In the genomic region with DNA sequence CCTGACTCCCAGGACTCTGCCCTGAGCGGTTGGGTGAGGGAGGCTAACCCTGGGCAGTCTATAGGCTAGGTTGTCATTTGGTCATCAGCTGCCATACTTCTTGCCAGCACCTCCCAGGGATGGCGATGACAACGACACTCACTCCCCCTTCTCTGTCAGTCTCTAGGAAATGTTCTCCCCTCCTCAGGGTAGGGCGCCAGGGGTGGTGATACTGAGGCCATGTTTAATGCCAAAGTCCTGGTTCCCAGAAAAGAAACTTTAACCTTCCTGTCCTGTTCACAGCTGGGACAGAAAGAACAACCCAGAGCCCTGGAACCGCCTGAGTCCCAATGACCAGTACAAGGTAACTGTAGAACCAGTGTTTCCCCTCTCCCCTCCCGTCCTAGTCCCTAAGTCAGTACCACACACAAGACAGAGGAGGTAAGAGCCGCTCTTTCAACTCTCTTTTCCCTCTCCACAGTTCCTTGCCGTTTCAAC, we compare ENCODE assay signal across 10 mouse cellular contexts. TPM values are rescaled to one million over a fixed set of nuclear protein-coding genes. Genes with fewer than 3 reads are reported as not detected.
DNase-seq lines count a peak whose midpoint lies in the region; ATAC-seq lines count a peak whose summit lies in the region.
"Had no signal": no experiment of that assay in that cellular context is flagged by ENCODE, and none has a peak within 500 bp of the region (broad histone marks: within the 10 kb centered on the region; RNA-seq: fewer than 3 reads in every experiment).

No protein-coding gene starts in this region.

- WGBS in heart, embryonic 12.5 days: 18% methylated on average over 8 of the region's 8 CpGs
- 10% methylated on average over 8 of the region's 8 CpGs for WGBS in midbrain, embryonic 10.5 days
- WGBS in midbrain, embryonic 16.5 days: 23% methylated on average over 8 of the region's 8 CpGs
- 16% methylated on average over 8 of the region's 8 CpGs for WGBS in limb, embryonic 12.5 days
- WGBS in stomach, embryonic 15.5 days: 29% methylated on average over 8 of the region's 8 CpGs

- H3K27me3 ChIP-seq in heart, embryonic 12.5 days (replicated peaks): peaks cover 70% of the 10 kb centered on the region
- peaks cover 99% of the 10 kb centered on the region for H3K27me3 ChIP-seq in midbrain, embryonic 10.5 days (ENCODE audit: low read depth, poor library complexity, severe bottlenecking)
- H3K27me3 ChIP-seq in midbrain, embryonic 16.5 days (ENCODE audit: control insufficient read depth, insufficient read depth, low read depth, low read length): peaks cover 6% of the 10 kb centered on the region
- H3K27me3 ChIP-seq in limb, embryonic 12.5 days: peaks cover 70% of the 10 kb centered on the region
- H3K27me3 ChIP-seq in stomach, embryonic 15.5 days (replicated peaks): peaks cover 32% of the 10 kb centered on the region

- ATAC-seq in heart, embryonic 12.5 days (ENCODE audit: insufficient number of reproducible peaks, low FRiP score): no peak
- no peak for ATAC-seq in midbrain, embryonic 16.5 days
- no peak for ATAC-seq in limb, embryonic 12.5 days (ENCODE audit: insufficient number of reproducible peaks, insufficient read depth, low FRiP score, low TSS enrichment, low read depth)
- no peak for ATAC-seq in stomach, embryonic 15.5 days (ENCODE audit: insufficient read depth, low FRiP score, low read depth)
- no peak for ATAC-seq in granulocyte monocyte progenitor cell, adult 5-6 weeks (replicated peaks; ENCODE audit: poor library complexity, severe bottlenecking)

- intact Hi-C loops in heart, postnatal 10 days (cut with DNase I): no loop called here

- no peak for DNase-seq in heart, postnatal 10 days
- DNase-seq in midbrain, embryonic 10.5 days (ENCODE audit: low spot score): peak; percentile 33
- DNase-seq in left cerebral cortex, adult 8-10 months (ENCODE audit: low spot score in 2 of 2): no peak
- DNase-seq: adrenal gland, adult 8-10 months; cerebellum, postnatal 25 days had no signal

- H3K9me3 ChIP-seq in heart, embryonic 12.5 days (replicated peaks): no peaks in the 10 kb centered on the region
- peaks cover 15% of the 10 kb centered on the region; the same call in 1 of the 2 replicates for H3K9me3 ChIP-seq in midbrain, embryonic 10.5 days (replicated peaks)
- no peaks in the 10 kb centered on the region for H3K9me3 ChIP-seq in midbrain, embryonic 16.5 days (replicated peaks; ENCODE audit: control insufficient read depth, low read length, poor library complexity, severe bottlenecking)
- H3K9me3 ChIP-seq in limb, embryonic 12.5 days: no peaks in the 10 kb centered on the region
- no peaks in the 10 kb centered on the region for H3K9me3 ChIP-seq in stomach, embryonic 15.5 days

- H3K27ac ChIP-seq in heart, embryonic 12.5 days (ENCODE audit: poor library complexity, severe bottlenecking): no peak overlapping the region
- peak overlapping the region; percentile 75; the same call in 1 of the 2 replicates for H3K27ac ChIP-seq in midbrain, embryonic 10.5 days (replicated peaks)
- no peak overlapping the region for H3K27ac ChIP-seq in midbrain, embryonic 16.5 days (ENCODE audit: low read length)
- no peak overlapping the region for H3K27ac ChIP-seq in limb, embryonic 12.5 days
- peak overlapping the region; percentile 91 for H3K27ac ChIP-seq in stomach, embryonic 15.5 days

- peaks cover 35% of the 10 kb centered on the region for H3K36me3 ChIP-seq in heart, embryonic 12.5 days
- H3K36me3 ChIP-seq in midbrain, embryonic 10.5 days: peaks cover 41% of the 10 kb centered on the region
- peaks cover 4% of the 10 kb centered on the region; the same call in 1 of the 2 replicates for H3K36me3 ChIP-seq in midbrain, embryonic 16.5 days (ENCODE audit: control insufficient read depth, insufficient read depth, low read length)
- peaks cover 38% of the 10 kb centered on the region for H3K36me3 ChIP-seq in limb, embryonic 12.5 days
- peaks cover 26% of the 10 kb centered on the region for H3K36me3 ChIP-seq in stomach, embryonic 15.5 days

- H3K4me2 ChIP-seq in heart, embryonic 12.5 days: peak overlapping the region; percentile 63
- H3K4me2 ChIP-seq in midbrain, embryonic 16.5 days (ENCODE audit: low read length): no peak overlapping the region
- H3K4me2 ChIP-seq in limb, embryonic 12.5 days: peak overlapping the region; percentile 50
- H3K4me2 ChIP-seq in stomach, embryonic 15.5 days: peak overlapping the region; percentile 42

- peak overlapping the region; percentile 29 for H3K4me3 ChIP-seq in heart, embryonic 12.5 days
- peak overlapping the region; percentile 44 for H3K4me3 ChIP-seq in midbrain, embryonic 10.5 days
- H3K4me3 ChIP-seq in midbrain, embryonic 16.5 days (ENCODE audit: low read depth, low read length): no peak overlapping the region
- H3K4me3 ChIP-seq in limb, embryonic 12.5 days (replicated peaks): no peak overlapping the region
- H3K4me3 ChIP-seq in stomach, embryonic 15.5 days (replicated peaks): peak overlapping the region; percentile 30; the same call in 1 of the 2 replicates

- H3K9ac ChIP-seq in heart, embryonic 12.5 days: peak overlapping the region; percentile 54
- H3K9ac ChIP-seq in midbrain, embryonic 16.5 days (ENCODE audit: low read depth, low read length): no peak overlapping the region
- H3K9ac ChIP-seq in limb, embryonic 12.5 days (replicated peaks): 0 out of 2 replicates have a peak overlapping the region, but pooled peaks have one; percentile 28
- no peak overlapping the region for H3K9ac ChIP-seq in stomach, embryonic 15.5 days

- H3K4me1 ChIP-seq in heart, embryonic 12.5 days (replicated peaks): peaks cover 64% of the 10 kb centered on the region
- peaks cover 90% of the 10 kb centered on the region for H3K4me1 ChIP-seq in midbrain, embryonic 10.5 days
- H3K4me1 ChIP-seq in midbrain, embryonic 16.5 days (ENCODE audit: control insufficient read depth, insufficient read depth, low read length): peaks cover 41% of the 10 kb centered on the region
- H3K4me1 ChIP-seq in limb, embryonic 12.5 days (replicated peaks): peaks cover 73% of the 10 kb centered on the region
- peaks cover 71% of the 10 kb centered on the region for H3K4me1 ChIP-seq in stomach, embryonic 15.5 days

RNA-seq across cellular contexts. Expression of a gene that starts 1.3 kb away (rescaled TPM):
- 19.5 and 24.4 TPM in 2 replicates for polyA plus RNA-seq in heart, embryonic 12.5 days (2016; fragmentation: Nextera tagmentation; extraction: Ambion mirVana)
- total RNA-seq in heart, postnatal 10 days (2021): 10 to 100 TPM; 44.5 to 54.0 TPM
- 5.2 and 5.8 TPM in 2 replicates for polyA plus RNA-seq in midbrain, embryonic 10.5 days (2016; fragmentation: Nextera tagmentation; extraction: Ambion mirVana)
- polyA plus RNA-seq in midbrain, embryonic 16.5 days (2015; fragmentation: Nextera tagmentation; extraction: Ambion mirVana): 17.6 and 19.7 TPM in 2 replicates
- 0.60 and 1.6 TPM in 2 replicates for polyA plus RNA-seq in limb, embryonic 12.5 days (2016; fragmentation: Nextera tagmentation; extraction: Ambion mirVana)
- polyA plus RNA-seq in stomach, embryonic 15.5 days (2015; fragmentation: Nextera tagmentation; extraction: Ambion mirVana): 92.8 and 117 TPM in 2 replicates
- 1.2 TPM in 1 of 2 replicates, not detected in the other for total RNA-seq in granulocyte monocyte progenitor cell, adult 5-6 weeks (2014; fragmentation: Nextera tagmentation)
- not detected in 2 replicates for total RNA-seq in granulocyte monocyte progenitor cell, adult 5-6 weeks (2017)
- total RNA-seq in left cerebral cortex, adult 8-10 months (2022): 1 to 10 TPM; 3.8 to 5.2 (median 4.6) TPM

RNA-seq across cellular contexts. Expression of a gene that starts 6.2 kb away (rescaled TPM):
- polyA plus RNA-seq in heart, embryonic 12.5 days (2016; fragmentation: Nextera tagmentation; extraction: Ambion mirVana): 80.4 and 83.8 TPM in 2 replicates
- 10 to 100 TPM; 41.3 to 41.7 TPM for total RNA-seq in heart, postnatal 10 days (2021)
- 107 and 121 TPM in 2 replicates for polyA plus RNA-seq in midbrain, embryonic 10.5 days (2016; fragmentation: Nextera tagmentation; extraction: Ambion mirVana)
- 45.0 and 45.6 TPM in 2 replicates for polyA plus RNA-seq in midbrain, embryonic 16.5 days (2015; fragmentation: Nextera tagmentation; extraction: Ambion mirVana)
- 96.8 and 98.1 TPM in 2 replicates for polyA plus RNA-seq in limb, embryonic 12.5 days (2016; fragmentation: Nextera tagmentation; extraction: Ambion mirVana)
- 142 and 144 TPM in 2 replicates for polyA plus RNA-seq in stomach, embryonic 15.5 days (2015; fragmentation: Nextera tagmentation; extraction: Ambion mirVana)
- total RNA-seq in granulocyte monocyte progenitor cell, adult 5-6 weeks (2014; fragmentation: Nextera tagmentation): 126 and 187 TPM in 2 replicates
- total RNA-seq in granulocyte monocyte progenitor cell, adult 5-6 weeks (2017): 102 and 103 TPM in 2 replicates
- 10 to 100 TPM; 24.4 to 33.6 (median 25.7) TPM for total RNA-seq in left cerebral cortex, adult 8-10 months (2022)

RNA-seq across cellular contexts. Expression of a gene that starts 14.5 kb away (rescaled TPM):
- polyA plus RNA-seq in heart, embryonic 12.5 days (2016; fragmentation: Nextera tagmentation; extraction: Ambion mirVana): 0.50 and 1.1 TPM in 2 replicates
- 1 to 10 TPM; 1.1 to 1.7 TPM for total RNA-seq in heart, postnatal 10 days (2021)
- 0.52 and 0.62 TPM in 2 replicates for polyA plus RNA-seq in midbrain, embryonic 10.5 days (2016; fragmentation: Nextera tagmentation; extraction: Ambion mirVana)
- 1.3 and 2.1 TPM in 2 replicates for polyA plus RNA-seq in midbrain, embryonic 16.5 days (2015; fragmentation: Nextera tagmentation; extraction: Ambion mirVana)
- 11.5 and 11.7 TPM in 2 replicates for polyA plus RNA-seq in limb, embryonic 12.5 days (2016; fragmentation: Nextera tagmentation; extraction: Ambion mirVana)
- polyA plus RNA-seq in stomach, embryonic 15.5 days (2015; fragmentation: Nextera tagmentation; extraction: Ambion mirVana): 0.92 and 1.7 TPM in 2 replicates
- total RNA-seq in granulocyte monocyte progenitor cell, adult 5-6 weeks (2014; fragmentation: Nextera tagmentation): 0.90 TPM in 1 of 2 replicates, not detected in the other
- total RNA-seq in granulocyte monocyte progenitor cell, adult 5-6 weeks (2017): 0.13 and 0.26 TPM in 2 replicates
- 1 to 10 TPM; 2.3 to 4.5 (median 3.0) TPM for total RNA-seq in left cerebral cortex, adult 8-10 months (2022)

RNA-seq across cellular contexts. Expression of a gene that starts 18.3 kb away (rescaled TPM):
- polyA plus RNA-seq in heart, embryonic 12.5 days (2016; fragmentation: Nextera tagmentation; extraction: Ambion mirVana): 0.33 and 0.65 TPM in 2 replicates
- 1 to 10 TPM; 1.3 to 1.8 TPM for total RNA-seq in heart, postnatal 10 days (2021)
- 19.4 and 27.2 TPM in 2 replicates for polyA plus RNA-seq in midbrain, embryonic 10.5 days (2016; fragmentation: Nextera tagmentation; extraction: Ambion mirVana)
- 62.1 and 66.7 TPM in 2 replicates for polyA plus RNA-seq in midbrain, embryonic 16.5 days (2015; fragmentation: Nextera tagmentation; extraction: Ambion mirVana)
- 4.2 and 6.3 TPM in 2 replicates for polyA plus RNA-seq in limb, embryonic 12.5 days (2016; fragmentation: Nextera tagmentation; extraction: Ambion mirVana)
- 5.0 and 5.4 TPM in 2 replicates for polyA plus RNA-seq in stomach, embryonic 15.5 days (2015; fragmentation: Nextera tagmentation; extraction: Ambion mirVana)
- total RNA-seq in granulocyte monocyte progenitor cell, adult 5-6 weeks (2014; fragmentation: Nextera tagmentation): not detected in 2 replicates
- not detected in 2 replicates for total RNA-seq in granulocyte monocyte progenitor cell, adult 5-6 weeks (2017)
- 1 to 10 TPM; 6.6 to 9.7 (median 8.4) TPM for total RNA-seq in left cerebral cortex, adult 8-10 months (2022)

Comparison
In these comparisons a context has a peak if more than half of its experiments do, and no peak if none do; other contexts are left out.
1. H3K27ac ChIP-seq: peak in midbrain, embryonic 10.5 days (single experiment) and stomach, embryonic 15.5 days (single experiment); none in heart, embryonic 12.5 days (single experiment), midbrain, embryonic 16.5 days (single experiment) and limb, embryonic 12.5 days (single experiment).
2. H3K4me3 ChIP-seq: peak in heart, embryonic 12.5 days (single experiment), midbrain, embryonic 10.5 days (single experiment) and stomach, embryonic 15.5 days (single experiment); none in midbrain, embryonic 16.5 days (single experiment) and limb, embryonic 12.5 days (single experiment).
3. H3K9ac ChIP-seq: peak in heart, embryonic 12.5 days (single experiment) and limb, embryonic 12.5 days (single experiment); none in midbrain, embryonic 16.5 days (single experiment) and stomach, embryonic 15.5 days (single experiment).